Mouse (Mus musculus) stomach, postnatal 0 days (tissue): ENCODE data around the gene Ppl.

Experiments
- CTCF ChIP-seq: IDR thresholded peaks from 2 replicates; pipeline ENCODE4 v1.5.1; 2016; ENCODE audit warnings: antibody characterized with exemption, low read depth, mild to moderate bottlenecking, moderate library complexity
- EP300 ChIP-seq: optimal IDR thresholded peaks from 2 replicates; pipeline ENCODE3; 2016; ENCODE audit warnings: antibody characterized with exemption

GRCm38 (mm10) chr16:5137006-5137540 is 4.9 kb upstream of the Ppl start:
- no peak for TF ChIP-seq CTCF
- no peak for TF ChIP-seq EP300
